Mouse (Mus musculus): ENCODE measurements around the gene Ttc17.

DNA sequence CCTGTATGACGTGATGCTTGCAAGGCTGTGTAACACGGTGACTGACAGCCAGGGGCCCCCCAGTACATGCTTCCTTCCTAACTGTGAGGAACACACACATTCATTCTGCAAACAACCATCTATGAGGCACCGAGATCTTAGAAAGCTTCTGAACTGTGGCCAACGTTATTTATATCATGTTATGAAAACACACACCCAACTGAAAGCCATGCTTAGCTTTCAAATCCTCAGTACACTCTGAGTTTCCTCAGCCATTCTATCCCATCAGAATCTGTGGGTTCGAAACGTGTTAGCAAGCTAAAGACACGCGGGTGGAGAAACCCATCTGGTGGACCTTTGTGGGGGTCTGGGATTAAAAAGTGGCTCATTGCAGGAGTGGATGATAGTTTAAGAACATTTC, 137.7 kb downstream of the Ttc17 start:
- TF ChIP-seq CTCF (IDR thresholded peaks at IDR 0.05; ENCODE audit: extremely low read depth, insufficient read depth, low read length) (no peak), POLR2A (IDR thresholded peaks at IDR 0.05; ENCODE audit: extremely low read depth, insufficient read depth, low read length) (no peak)
